Mouse (Mus musculus) mouse trophoblast stem cell (cell line): ENCODE data around the gene Dctn3.
"Not testable (repeated sequence)": the region's sequence is repeated elsewhere in the genome, so short reads cannot be mapped to it uniquely, and the experiment has no call there.

ENCODE experiments used
- in situ Hi-C, 2 experiments: fragments of 300-500 bp; cut with MseI, MboI; formaldehyde crosslinking; loops; 2 replicates in 1 of 2; 3 replicates in 1 of 2; pipeline ENCODE4 v1.15.1; 2025

Dctn3 gene

DNA sequence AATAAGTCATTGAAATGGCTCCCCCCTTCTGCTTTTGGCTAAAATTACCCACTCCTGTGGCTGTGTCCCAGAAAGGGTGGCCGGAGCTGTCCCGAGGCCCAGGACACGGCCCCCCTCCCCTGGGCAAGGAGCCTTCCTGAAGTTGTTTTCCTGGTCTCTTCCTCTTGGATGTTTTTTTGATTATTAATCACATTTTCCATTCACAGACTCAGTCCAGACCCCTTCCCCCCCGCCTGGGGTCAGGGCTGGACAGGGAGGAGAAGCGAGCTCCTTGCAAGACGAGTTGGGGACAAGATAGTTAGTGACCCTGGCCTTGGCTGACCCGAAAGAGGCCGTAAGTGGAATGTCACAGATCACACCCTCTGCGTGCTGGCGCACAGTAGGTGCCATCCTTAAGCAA lies 23.2 kb downstream of the Dctn3 start, which contains the start of gene Il11ra1:
TSS of gene Il11ra1 (plus strand) at position 207 of the 400 bp plus-strand sequence.
- in situ Hi-C loops, result loop anchor here (10.0 kb wide), 1 partner anchor 145 kb away; no protein-coding TSS in a partner anchor

- in situ Hi-C loops, result not testable (repeated sequence)
Observed at GRCm38 (mm10) chr4:41698421-41699016, 24.5 kb downstream of the Dctn3 start.

DNA sequence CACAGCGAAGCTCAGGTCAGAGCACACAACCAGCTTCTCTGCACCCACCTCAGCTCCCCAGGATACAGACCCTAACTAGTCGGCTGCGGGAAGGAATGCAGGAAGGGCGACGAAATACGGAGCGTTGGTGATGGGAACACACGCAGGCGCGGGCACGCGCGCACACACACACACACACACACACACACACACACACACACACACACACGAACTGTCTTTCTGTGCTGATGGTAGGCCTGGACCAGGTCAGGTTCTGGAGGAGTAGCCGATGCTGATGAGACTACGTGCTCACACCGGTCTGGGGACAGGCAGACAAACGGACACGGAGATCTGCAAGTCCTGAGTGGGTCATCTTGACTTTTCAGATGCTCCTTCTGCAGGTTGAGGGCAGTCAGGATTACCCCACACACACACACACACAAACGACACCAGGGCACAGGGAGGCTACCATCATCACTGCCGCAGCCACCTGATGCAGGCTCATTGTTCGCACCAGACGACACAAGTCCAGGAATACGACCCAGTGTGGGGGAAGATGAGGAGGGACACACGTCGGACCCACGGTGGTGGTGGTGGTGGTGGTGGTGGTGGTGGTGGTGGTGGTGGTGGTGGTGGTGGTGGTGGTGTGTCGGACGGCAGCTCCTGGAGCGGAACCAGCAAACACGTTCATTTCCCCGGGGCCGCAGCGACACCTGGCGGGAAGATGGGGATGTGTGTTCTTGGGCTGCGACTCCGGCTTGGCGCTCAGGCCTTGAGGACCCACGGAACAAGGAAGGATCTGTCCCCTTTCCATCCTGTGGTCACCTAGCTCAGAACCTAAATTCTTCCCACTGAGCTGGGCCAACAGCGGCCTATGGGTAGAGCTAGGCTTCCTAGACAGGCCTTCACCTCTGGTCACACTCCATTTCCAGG lies 25.8 kb downstream of the Dctn3 start, which contains the start of gene Cntfr:
TSS of gene Cntfr (minus strand) at position 160 of the 912 bp plus-strand sequence.
- in situ Hi-C loops, result not testable (repeated sequence)

- in situ Hi-C loops, result not testable (repeated sequence)
Observed at GRCm38 (mm10) chr4:41696452-41696851, 26.5 kb downstream of the Dctn3 start.

GRCm38 (mm10) chr4:41695800-41696199 lies 27.2 kb downstream of the Dctn3 start:
- in situ Hi-C loops, result not testable (repeated sequence)

DNA sequence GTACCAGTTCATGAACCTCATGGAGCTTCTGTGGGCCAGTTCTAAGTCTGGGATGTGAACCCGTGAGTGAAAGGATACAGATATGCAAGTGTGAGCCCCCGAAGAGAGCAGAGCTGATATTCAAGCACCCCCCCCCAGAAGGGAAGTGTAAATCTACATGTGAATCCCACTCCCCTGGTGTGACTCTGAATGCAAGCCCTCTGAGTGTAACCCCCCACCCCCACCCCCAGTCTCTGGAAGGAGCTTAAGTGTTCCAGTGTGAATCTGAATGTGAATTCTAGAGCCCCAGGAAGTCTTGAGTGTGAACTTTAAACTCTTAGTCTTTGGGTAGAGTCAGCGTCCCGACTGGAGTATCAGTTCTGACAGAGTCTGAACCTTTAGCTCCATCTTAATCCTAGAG lies 29.5 kb downstream of the Dctn3 start:
- in situ Hi-C loops, result not testable (repeated sequence)

- in situ Hi-C loops, result not testable (repeated sequence)
Observed at GRCm38 (mm10) chr4:41690014-41690413, 33.0 kb downstream of the Dctn3 start.

GRCm38 (mm10) chr4:41688562-41688961 lies 34.4 kb downstream of the Dctn3 start:
- in situ Hi-C loops, result not testable (repeated sequence)

DNA sequence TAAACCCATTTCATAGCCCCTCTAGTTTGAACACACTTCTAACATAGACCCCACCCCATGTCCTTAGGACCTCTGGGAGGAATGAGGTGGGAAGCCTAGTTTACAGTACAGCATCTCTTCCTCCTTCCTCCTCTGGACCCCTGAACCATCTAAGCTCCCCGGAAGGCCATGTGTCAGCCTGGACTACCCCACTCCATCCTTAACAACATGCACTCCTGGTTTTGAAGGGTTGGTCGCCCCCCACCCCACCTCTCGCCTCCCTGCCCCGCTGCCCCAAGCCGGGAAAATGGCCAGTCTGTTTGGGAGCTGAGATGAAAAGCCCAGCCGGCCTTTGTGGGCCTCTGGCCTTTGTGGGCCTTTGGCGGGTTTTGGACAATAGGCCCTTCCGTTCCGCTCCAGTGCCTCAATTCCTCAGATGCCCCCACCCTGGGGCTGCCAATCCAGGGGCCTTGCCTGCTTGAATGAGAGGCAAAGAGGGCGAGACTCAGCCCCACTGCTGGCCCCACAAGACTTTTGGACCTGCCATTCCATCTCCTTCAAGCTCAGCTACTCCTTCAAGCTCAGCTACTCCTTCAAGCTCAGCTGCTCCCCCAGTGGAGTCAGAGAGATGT lies 37.0 kb downstream of the Dctn3 start:
- in situ Hi-C loops, result not testable (repeated sequence)

GRCm38 (mm10) chr4:41684931-41685453 lies 38.0 kb downstream of the Dctn3 start:
- in situ Hi-C loops, result not testable (repeated sequence)

DNA sequence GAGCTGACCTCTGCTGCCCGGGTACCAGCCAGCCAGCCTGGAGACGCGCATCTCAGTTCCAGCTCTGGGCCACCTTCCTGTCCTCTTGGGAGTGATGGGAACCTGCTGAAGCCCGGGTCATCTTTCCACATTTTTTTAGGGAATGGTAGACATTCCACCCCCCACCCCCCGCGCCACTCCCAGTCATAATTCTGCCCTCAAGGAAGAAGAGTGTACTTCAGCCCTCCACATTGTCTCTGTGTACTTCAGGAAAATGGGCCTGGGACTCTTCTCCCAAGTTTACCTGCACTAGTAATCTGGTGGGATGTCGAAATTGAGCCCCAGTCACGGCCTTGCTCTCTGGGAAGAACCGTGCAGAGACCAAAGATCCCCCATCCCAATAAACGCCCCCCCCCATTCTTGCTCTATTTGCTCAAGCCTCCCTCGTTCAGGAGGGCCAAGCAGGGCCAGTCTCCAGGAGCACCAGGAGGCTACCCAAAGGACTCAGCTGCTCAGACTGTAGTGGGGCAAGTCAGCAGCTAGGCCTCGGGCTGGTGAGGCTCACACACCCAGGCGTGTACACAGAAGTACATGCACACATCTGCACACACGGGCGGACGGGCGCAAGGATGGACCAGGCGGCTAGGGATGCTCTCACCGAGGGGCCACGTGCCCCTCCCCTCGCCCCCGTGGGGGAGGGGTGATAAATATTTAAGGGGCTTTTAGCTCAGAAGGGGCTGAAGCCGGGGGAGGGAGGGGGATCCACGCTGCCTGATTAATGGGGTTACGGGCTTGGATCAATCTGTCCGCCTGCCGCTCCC lies 38.6 kb downstream of the Dctn3 start:
- in situ Hi-C loops, result not testable (repeated sequence)

DNA sequence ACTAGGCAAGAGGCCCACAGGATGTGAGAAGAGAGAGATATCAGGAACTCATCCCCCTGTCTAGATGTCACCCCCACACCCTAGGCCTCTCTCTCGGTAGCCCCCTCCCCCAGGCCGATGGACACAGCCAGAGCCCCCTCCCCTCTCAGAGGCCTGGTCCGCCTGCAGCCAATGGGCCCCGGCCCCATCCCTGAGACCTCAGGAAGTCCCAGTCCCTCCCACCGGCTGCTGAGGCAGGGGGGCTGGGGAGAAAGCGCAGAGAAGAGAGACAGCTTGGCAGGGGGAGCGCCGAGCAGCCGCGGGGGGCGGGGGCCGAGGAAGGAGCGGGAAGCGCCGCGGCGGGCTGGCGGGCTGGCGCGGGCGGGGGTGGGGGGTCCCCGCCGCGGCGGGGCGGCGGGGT lies 39.7 kb downstream of the Dctn3 start:
- in situ Hi-C loops, result not testable (repeated sequence)

DNA sequence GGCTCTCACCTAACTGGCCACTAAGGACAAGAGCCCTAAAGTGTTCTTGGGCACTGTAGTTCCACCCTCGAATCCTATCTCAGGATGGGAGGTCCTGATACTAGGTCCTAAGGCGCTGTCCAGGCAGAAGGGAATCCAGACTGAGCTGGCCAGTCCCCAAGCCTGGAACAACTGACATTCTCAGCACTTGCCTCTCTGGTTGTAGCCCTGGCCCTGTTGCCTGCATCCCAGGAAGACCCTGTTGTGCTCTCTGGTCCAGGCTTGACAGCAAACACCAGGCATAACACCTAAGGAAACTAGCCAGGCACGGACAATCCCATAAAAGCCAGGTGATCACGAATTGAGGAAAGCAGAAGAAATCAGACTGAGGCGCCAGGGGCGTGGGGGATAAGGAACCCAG lies 40.2 kb downstream of the Dctn3 start:
- in situ Hi-C loops, result no loop called here

DNA sequence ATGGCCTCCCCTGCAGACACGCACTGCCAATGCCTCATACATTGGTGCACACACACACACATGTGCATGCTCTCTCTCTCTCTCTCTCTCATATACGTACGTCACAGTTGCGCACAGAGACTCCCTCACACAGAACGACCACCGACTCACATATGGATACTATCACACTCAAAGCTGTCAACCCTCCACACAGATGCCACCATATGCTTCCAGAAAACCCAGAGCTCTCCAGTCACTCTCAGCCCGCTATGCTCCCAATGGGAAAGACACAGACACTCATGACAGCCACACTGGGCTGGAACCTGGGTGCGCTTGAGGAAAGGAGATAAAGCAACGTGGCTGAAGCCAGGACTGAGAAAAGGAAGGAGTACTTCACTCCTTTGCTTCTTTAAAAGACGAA lies 41.0 kb downstream of the Dctn3 start:
- in situ Hi-C loops, result no loop called here

- in situ Hi-C loops, result no loop called here
Observed at GRCm38 (mm10) chr4:41681176-41681575, 41.8 kb downstream of the Dctn3 start.

GRCm38 (mm10) chr4:41679291-41679690 lies 43.7 kb downstream of the Dctn3 start:
- in situ Hi-C loops, result no loop called here

DNA sequence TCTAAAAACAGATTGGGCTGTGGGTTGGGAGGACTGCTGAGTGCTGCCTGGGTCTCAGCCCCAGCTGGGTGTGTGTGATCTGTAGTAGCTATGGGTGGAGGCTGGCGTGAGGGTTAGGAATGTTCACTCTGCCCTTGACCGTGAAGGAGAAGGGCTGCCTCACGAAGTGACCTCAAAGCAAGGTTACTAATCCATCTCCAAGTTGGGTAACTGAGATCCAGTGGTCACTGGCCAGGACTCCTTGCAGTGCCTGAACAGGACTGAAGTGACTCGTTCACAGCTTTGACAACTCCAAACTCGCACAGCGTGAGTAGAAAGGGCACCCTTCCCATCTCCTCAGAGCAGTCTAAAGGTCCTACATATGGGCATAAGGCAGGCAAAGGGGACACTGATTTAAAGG lies 44.1 kb downstream of the Dctn3 start:
- in situ Hi-C loops, result no loop called here

GRCm38 (mm10) chr4:41677006-41677629 lies 45.9 kb downstream of the Dctn3 start:
- in situ Hi-C loops, result no loop called here

DNA sequence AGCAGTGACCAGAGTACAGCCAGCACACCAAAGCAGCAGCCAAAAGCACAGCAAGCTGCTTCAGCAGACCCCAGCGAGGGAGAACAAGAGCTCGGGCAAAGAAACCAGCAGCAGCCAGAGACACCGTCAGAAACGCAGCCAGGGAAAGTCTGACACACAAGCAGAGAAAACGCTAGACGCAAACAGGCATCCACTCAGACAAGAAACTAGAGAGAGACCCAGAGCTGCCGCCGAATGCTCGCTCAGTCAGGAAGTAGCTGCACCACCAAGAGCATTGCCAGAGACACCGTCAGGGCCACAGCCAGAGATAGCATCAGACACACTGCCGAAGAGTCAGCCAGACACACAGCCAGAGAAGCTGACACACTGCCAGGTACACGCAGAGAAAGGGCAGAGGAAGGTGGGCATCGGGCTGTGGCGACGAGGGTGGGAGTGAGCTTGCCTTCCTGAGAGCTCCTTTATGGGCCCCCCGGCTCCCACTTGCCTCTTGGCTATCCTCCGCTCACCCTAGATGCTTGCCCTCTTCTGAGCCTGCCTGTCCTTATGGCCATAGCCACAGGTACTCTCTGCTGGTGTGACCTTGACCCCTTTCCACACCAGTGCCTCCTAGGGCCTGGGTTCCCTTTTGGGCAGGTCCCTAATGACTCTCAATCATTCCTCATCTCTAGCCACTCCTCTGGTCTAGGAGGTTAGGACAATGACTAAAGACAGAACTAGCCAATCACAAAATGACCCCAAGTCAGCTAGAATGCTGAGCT lies 46.5 kb downstream of the Dctn3 start:
- in situ Hi-C loops, result no loop called here

DNA sequence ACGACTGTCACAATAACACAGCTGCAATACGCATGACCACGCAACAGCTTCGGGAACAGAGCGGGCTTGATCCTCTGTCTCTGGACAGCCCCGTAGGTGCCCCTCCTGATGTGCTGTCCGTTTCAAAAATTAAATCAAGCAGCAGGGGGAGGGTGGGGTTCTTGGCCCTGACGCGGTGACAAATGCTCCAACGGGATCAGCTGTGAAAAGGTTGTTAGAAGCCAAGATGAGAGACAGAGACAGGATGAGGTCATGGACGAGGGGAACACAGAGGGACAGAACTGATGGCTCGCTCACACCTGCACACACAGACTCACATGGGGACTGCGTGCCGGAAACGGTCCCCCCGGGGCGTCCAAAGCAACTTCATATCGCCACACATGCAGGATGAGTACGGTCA lies 49.8 kb downstream of the Dctn3 start:
- in situ Hi-C loops, result no loop called here
